Mouse (Mus musculus): ENCODE data around the gene Usp24.

- no peak for TF ChIP-seq CEBPB (IDR thresholded peaks at IDR 0.05; ENCODE audit: low read depth)
- no peak for TF ChIP-seq CTCF (IDR thresholded peaks at IDR 0.05; ENCODE audit: control insufficient read depth, insufficient read depth, insufficient read length)
Measured at GRCm38 (mm10) chr4:106483215-106483727, 167.3 kb downstream of the Usp24 start.

All from C2C12 (cell line).